Mouse (Mus musculus) liver, embryonic 16.5 days (tissue): ENCODE measurements at regions not wholly inside any gene's neighbourhood (a gene's known extent, or its start where the extent isn't known, plus 50 kb on each side); places are given as distances from the start of the nearest gene placed in this dataset.
A peak's percentile ranks its signal among the peaks of the same experiment; 100 is the strongest.

ENCODE experiments used
- ATAC-seq: fragments of 200-750 bp; cut with Nextera tagmentation; 2 replicates; pipeline ENCODE4 v1.8.0; 2017; ENCODE audit warnings: low read depth, mild to moderate bottlenecking, moderate number of reproducible peaks, moderate library complexity
- H3K27ac ChIP-seq: fragments of 300-500 bp; sonication (generic); 2 replicates; pipeline ENCODE4 v1.5.1; 2014; ENCODE audit warnings: mild to moderate bottlenecking, low read length
- H3K27me3 ChIP-seq: fragments of 300-500 bp; sonication (generic); 2 replicates; pipeline ENCODE4 v1.6.1; 2014; ENCODE audit warnings: low read depth, low read length, mixed read lengths; ENCODE audit not compliant: control insufficient read depth, insufficient read depth
- H3K36me3 ChIP-seq: fragments of 300-500 bp; sonication (generic); 2 replicates; pipeline ENCODE4 v1.6.1; 2014; ENCODE audit warnings: mild to moderate bottlenecking; ENCODE audit not compliant: control insufficient read depth, insufficient read depth
- H3K4me1 ChIP-seq: fragments of 300-500 bp; sonication (generic); 2 replicates; pipeline ENCODE4 v1.6.1; 2014; ENCODE audit warnings: low read depth, low read length, mixed read lengths; ENCODE audit not compliant: control insufficient read depth
- H3K4me2 ChIP-seq: fragments of 300-500 bp; sonication (generic); 2 replicates; pipeline ENCODE4 v1.6.1; 2014; ENCODE audit warnings: low read depth, low read length, mixed read lengths
- H3K4me3 ChIP-seq: fragments of 300-500 bp; sonication (generic); 2 replicates; pipeline ENCODE4 v1.5.1; 2014; ENCODE audit warnings: low read depth, mild to moderate bottlenecking, low read length
- H3K9ac ChIP-seq: fragments of 300-500 bp; sonication (generic); 2 replicates; pipeline ENCODE4 v1.6.1; 2014; ENCODE audit warnings: low read depth, low read length
- H3K9me3 ChIP-seq: fragments of 300-500 bp; sonication (generic); replicated peaks from 2 replicates; pipeline ENCODE4 v1.6.1; 2016; ENCODE audit warnings: low read length; ENCODE audit not compliant: control insufficient read depth
- WGBS: fragments of 180-500 bp; shearing (Covaris S2); extraction: QIAGEN DNeasy Blood & Tissue Kit; methylation state at CpG from one replicate; pipeline ENCODE4 v1.1.7; 2014; ENCODE audit not compliant: insufficient replicate concordance; 5-methylcytosine and 5-hydroxymethylcytosine counted together

- WGBS, result 65% methylated on average over 7 of the region's 7 CpGs
- no peaks in the 10 kb centered on the region for H3K27me3 ChIP-seq
- no peaks in the 10 kb centered on the region for H3K36me3 ChIP-seq
- no peak overlapping the region for H3K4me3 ChIP-seq
- no peaks in the 10 kb centered on the region for H3K4me1 ChIP-seq
- ATAC-seq, result no peak
- H3K9me3 ChIP-seq, result no peaks in the 10 kb centered on the region
- no peak overlapping the region for H3K27ac ChIP-seq
- H3K4me2 ChIP-seq, result no peak overlapping the region
- no peak overlapping the region for H3K9ac ChIP-seq
Measured at GRCm38 (mm10) chr1:82031130-82031529, 201.8 kb upstream of the Gm9747 start.

- no peaks in the 10 kb centered on the region for H3K9me3 ChIP-seq
- peak; percentile 51; the same call in 1 of the 2 replicates for ATAC-seq
Measured at GRCm38 (mm10) chr1:82032410-82032809, 200.5 kb upstream of the Gm9747 start.

GRCm38 (mm10) chr1:82038171-82038570 lies 194.7 kb upstream of the Gm9747 start:
- WGBS, result 49% methylated on average over 4 of the region's 4 CpGs
- no peak overlapping the region for H3K27ac ChIP-seq
- no peak overlapping the region for H3K4me3 ChIP-seq
- no peak overlapping the region for H3K9ac ChIP-seq
- no peaks in the 10 kb centered on the region for H3K4me1 ChIP-seq
- H3K27me3 ChIP-seq, result no peaks in the 10 kb centered on the region
- H3K4me2 ChIP-seq, result no peak overlapping the region
- no peak for ATAC-seq
- no peaks in the 10 kb centered on the region for H3K36me3 ChIP-seq
- H3K9me3 ChIP-seq, result no peaks in the 10 kb centered on the region

More at GRCm38 (mm10) chr1:82032410-82032809, 200.5 kb upstream of the Gm9747 start:
- H3K27me3 ChIP-seq, result no peaks in the 10 kb centered on the region
- no peak overlapping the region for H3K4me2 ChIP-seq
- H3K4me3 ChIP-seq, result no peak overlapping the region
- H3K4me1 ChIP-seq, result no peaks in the 10 kb centered on the region
- H3K36me3 ChIP-seq, result no peaks in the 10 kb centered on the region
- 70% methylated on average over 1 of the region's 1 CpGs for WGBS
- H3K9ac ChIP-seq, result no peak overlapping the region
- H3K27ac ChIP-seq, result peak overlapping the region; percentile 48; the same call in 1 of the 2 replicates

GRCm38 (mm10) chr1:82038698-82039097 lies 194.2 kb upstream of the Gm9747 start:
- Histone ChIP-seq H3K4me2 (no peak overlapping the region), H3K4me3 (no peak overlapping the region), H3K4me1 (no peaks in the 10 kb centered on the region), H3K9ac (no peak overlapping the region), H3K36me3 (no peaks in the 10 kb centered on the region), H3K9me3 (no peaks in the 10 kb centered on the region), H3K27me3 (no peaks in the 10 kb centered on the region), H3K27ac (no peak overlapping the region)
- 56% methylated on average over 1 of the region's 1 CpGs for WGBS
- no peak for ATAC-seq

GRCm38 (mm10) chr1:82041286-82042050 lies 191.4 kb upstream of the Gm9747 start:
- WGBS, result 52% methylated on average over 3 of the region's 3 CpGs
- Histone ChIP-seq H3K27me3 (no peaks in the 10 kb centered on the region), H3K4me1 (no peaks in the 10 kb centered on the region), H3K4me2 (no peak overlapping the region), H3K9me3 (no peaks in the 10 kb centered on the region), H3K36me3 (no peaks in the 10 kb centered on the region), H3K9ac (no peak overlapping the region), H3K27ac (no peak overlapping the region), H3K4me3 (no peak overlapping the region)
- ATAC-seq, result no peak

GRCm38 (mm10) chr1:82042051-82042432 lies 190.9 kb upstream of the Gm9747 start:
- Histone ChIP-seq H3K27ac (no peak overlapping the region), H3K4me2 (no peak overlapping the region), H3K36me3 (no peaks in the 10 kb centered on the region), H3K9me3 (no peaks in the 10 kb centered on the region), H3K9ac (no peak overlapping the region), H3K4me1 (no peaks in the 10 kb centered on the region), H3K4me3 (no peak overlapping the region), H3K27me3 (no peaks in the 10 kb centered on the region)
- ATAC-seq, result no peak
- WGBS, result 34% methylated on average over 2 of the region's 2 CpGs

- no peak overlapping the region for H3K4me2 ChIP-seq
- no peak for ATAC-seq
Measured at GRCm38 (mm10) chr1:82042527-82042926, 190.4 kb upstream of the Gm9747 start.

GRCm38 (mm10) chr1:82066291-82066690 lies 166.6 kb upstream of the Gm9747 start:
- no peak for ATAC-seq

More at GRCm38 (mm10) chr1:82042527-82042926, 190.4 kb upstream of the Gm9747 start:
- no peak overlapping the region for H3K4me3 ChIP-seq
- no peaks in the 10 kb centered on the region for H3K9me3 ChIP-seq
- no peak overlapping the region for H3K27ac ChIP-seq
- H3K27me3 ChIP-seq, result no peaks in the 10 kb centered on the region
- 35% methylated on average over 3 of the region's 3 CpGs for WGBS
- H3K36me3 ChIP-seq, result no peaks in the 10 kb centered on the region
- no peaks in the 10 kb centered on the region for H3K4me1 ChIP-seq
- no peak overlapping the region for H3K9ac ChIP-seq

GRCm38 (mm10) chr1:82068571-82068970 lies 164.3 kb upstream of the Gm9747 start:
- H3K9ac ChIP-seq, result no peak overlapping the region
- ATAC-seq, result no peak
- no peaks in the 10 kb centered on the region for H3K36me3 ChIP-seq
- 62% methylated on average over 4 of the region's 4 CpGs for WGBS
- H3K4me3 ChIP-seq, result no peak overlapping the region
- no peak overlapping the region for H3K27ac ChIP-seq
- H3K9me3 ChIP-seq, result no peaks in the 10 kb centered on the region
- H3K4me2 ChIP-seq, result no peak overlapping the region
- no peaks in the 10 kb centered on the region for H3K27me3 ChIP-seq
- H3K4me1 ChIP-seq, result no peaks in the 10 kb centered on the region

More at GRCm38 (mm10) chr1:82066291-82066690, 166.6 kb upstream of the Gm9747 start:
- no peak overlapping the region for H3K9ac ChIP-seq
- no peaks in the 10 kb centered on the region for H3K9me3 ChIP-seq
- WGBS, result 70% methylated on average over 6 of the region's 6 CpGs
- no peak overlapping the region for H3K4me3 ChIP-seq
- no peak overlapping the region for H3K4me2 ChIP-seq
- no peak overlapping the region for H3K27ac ChIP-seq
- H3K4me1 ChIP-seq, result no peaks in the 10 kb centered on the region
- H3K36me3 ChIP-seq, result no peaks in the 10 kb centered on the region
- H3K27me3 ChIP-seq, result no peaks in the 10 kb centered on the region
